ENCODE assay signal across 15 mouse cellular contexts in the genomic region with DNA sequence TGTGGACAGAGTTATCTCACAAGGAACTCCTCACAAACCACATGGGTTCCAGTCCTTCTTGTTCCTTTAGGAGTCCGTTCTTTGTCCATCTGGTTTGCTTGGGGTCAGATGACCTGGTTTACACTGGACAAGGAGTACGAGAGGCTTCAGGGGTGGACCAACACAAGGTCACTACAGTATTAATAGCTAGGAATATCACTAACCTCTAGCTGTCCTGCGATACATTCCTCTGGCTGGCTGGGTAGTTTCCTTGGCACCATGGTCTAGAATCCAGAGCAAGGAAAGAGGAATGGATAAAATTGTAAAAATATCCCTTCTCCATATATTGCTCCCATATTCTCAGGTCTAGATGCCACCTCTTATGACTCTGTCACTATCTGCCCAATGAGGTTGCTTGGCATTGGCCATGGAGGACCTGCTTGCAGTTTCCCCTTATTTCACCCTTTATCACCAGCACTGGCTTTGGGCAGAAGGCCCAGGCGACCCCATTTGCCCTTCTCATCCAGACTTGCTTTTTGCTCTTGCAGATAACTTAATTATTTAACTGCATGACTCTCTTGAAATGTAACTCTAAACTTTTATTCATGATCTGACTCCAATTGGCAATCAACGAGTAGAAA.
"Had no signal": no experiment of that assay in that cellular context is flagged by ENCODE, and none has a peak within 500 bp of the region (broad histone marks: within the 10 kb centered on the region; RNA-seq: fewer than 3 reads in every experiment).

No protein-coding gene starts in this region.

- H3K4me3 ChIP-seq: limb, embryonic 12.5 days; liver, embryonic 13.5 days; lung, embryonic 15.5 days; megakaryocyte, embryonic 14.5 days; midbrain, embryonic 12.5 days had no signal

- H3K27ac ChIP-seq: limb, embryonic 12.5 days; liver, embryonic 13.5 days; lung, embryonic 15.5 days; macrophage; midbrain, embryonic 12.5 days had no signal

- H3K9ac ChIP-seq: limb, embryonic 12.5 days; liver, embryonic 13.5 days; liver, postnatal 0 days; lung, embryonic 15.5 days; midbrain, embryonic 12.5 days had no signal

- H3K4me1 ChIP-seq: limb, embryonic 12.5 days; liver, embryonic 13.5 days; lung, embryonic 15.5 days; megakaryocyte, embryonic 14.5 days; midbrain, embryonic 12.5 days had no signal

- H3K4me2 ChIP-seq: limb, embryonic 12.5 days; liver, embryonic 13.5 days; lung, embryonic 15.5 days; midbrain, embryonic 12.5 days had no signal

- H3K9me3 ChIP-seq: limb, embryonic 12.5 days; liver, embryonic 13.5 days; lung, embryonic 15.5 days; megakaryocyte, embryonic 14.5 days; midbrain, embryonic 12.5 days had no signal

- DNase-seq: kidney, postnatal 25 days; layer of hippocampus, adult 9-11 months; liver; liver, embryonic 13.5 days; liver, postnatal 0 days; lung, postnatal 14 days; right cerebral cortex, adult 18-20 months; right cerebral cortex, postnatal 25 days; thymus, adult 18-20 months; thymus, postnatal 14 days had no signal

- H3K27me3 ChIP-seq: limb, embryonic 12.5 days; liver, embryonic 13.5 days; lung, embryonic 15.5 days; megakaryocyte, embryonic 14.5 days; midbrain, embryonic 12.5 days had no signal

- H3K36me3 ChIP-seq: limb, embryonic 12.5 days; liver, embryonic 13.5 days; lung, embryonic 15.5 days; midbrain, embryonic 12.5 days had no signal

- ATAC-seq: liver, postnatal 0 days had no signal
